Mouse (Mus musculus) cerebellum, adult 8-10 months (tissue): ENCODE measurements around the gene Cep104.

Experiments used
- DNase-seq: peaks from one replicate; pipeline ENCODE4 v3.0.0; 2022

Cep104 gene

GRCm38 (mm10) chr4:153974431-153975291, at the start of gene Cep104, which contains the start of gene Dffb:
Gene Cep104, plus strand, starts transcription at chr4:153975194.
Gene Dffb, minus strand, starts transcription at chr4:153975126.
- peak; percentile 95 for DNase-seq

- no peak for DNase-seq
These were observed 46.2 kb upstream of the Cep104 start for GRCm38 (mm10) chr4:153928772-153929299.

- DNase-seq: no peak
These were observed 45.6 kb upstream of the Cep104 start for GRCm38 (mm10) chr4:153929425-153929824.

- DNase-seq: no peak
These were observed 45.1 kb upstream of the Cep104 start for GRCm38 (mm10) chr4:153929921-153930320.

GRCm38 (mm10) chr4:153943243-153943642, 31.8 kb upstream of the Cep104 start:
- no peak for DNase-seq

GRCm38 (mm10) chr4:153944261-153944660, 30.7 kb upstream of the Cep104 start:
- no peak for DNase-seq

- DNase-seq: no peak
These were observed 29.3 kb upstream of the Cep104 start for GRCm38 (mm10) chr4:153945741-153946140.

- DNase-seq: no peak
These were observed 24.6 kb upstream of the Cep104 start for GRCm38 (mm10) chr4:153950372-153950771.

GRCm38 (mm10) chr4:153951150-153951549, 23.8 kb upstream of the Cep104 start:
- no peak for DNase-seq

GRCm38 (mm10) chr4:153951692-153952091, 23.3 kb upstream of the Cep104 start:
- no peak for DNase-seq

GRCm38 (mm10) chr4:153955651-153956050, 19.3 kb upstream of the Cep104 start:
- DNase-seq: peak; percentile 29

- peak; percentile 97 for DNase-seq
These were observed 18.2 kb upstream of the Cep104 start, which contains the start of gene A430005L14Rik for GRCm38 (mm10) chr4:153956569-153957405. Gene A430005L14Rik, plus strand, starts transcription at chr4:153957237.

- DNase-seq: no peak
These were observed 17.3 kb upstream of the Cep104 start for GRCm38 (mm10) chr4:153957444-153958250.

GRCm38 (mm10) chr4:153962631-153963030, 12.4 kb upstream of the Cep104 start:
- DNase-seq: no peak

- no peak for DNase-seq
These were observed 8.3 kb upstream of the Cep104 start for GRCm38 (mm10) chr4:153966651-153967050.

GRCm38 (mm10) chr4:153967556-153967955, 7.4 kb upstream of the Cep104 start:
- no peak for DNase-seq

GRCm38 (mm10) chr4:153968063-153968462, 6.9 kb upstream of the Cep104 start:
- DNase-seq: no peak

GRCm38 (mm10) chr4:153975292-153975662, 283 bp downstream of the Cep104 start:
- DNase-seq: no peak

GRCm38 (mm10) chr4:153975768-153976167, 774 bp downstream of the Cep104 start:
- DNase-seq: no peak

- no peak for DNase-seq
These were observed 4.2 kb downstream of the Cep104 start for GRCm38 (mm10) chr4:153979243-153979642.

GRCm38 (mm10) chr4:153980470-153980869, 5.5 kb downstream of the Cep104 start:
- DNase-seq: no peak

GRCm38 (mm10) chr4:153992715-153993114, 17.7 kb downstream of the Cep104 start:
- no peak for DNase-seq
